In genomic region chr6:51545219-51545859, GRCm38 (mm10) we compare ENCODE assay signal across 8 mouse cellular contexts. TPM values are rescaled to one million over a fixed set of nuclear protein-coding genes. Genes with fewer than 3 reads are reported as not detected.
DNase-seq lines count a peak whose midpoint lies in the region; ATAC-seq and TF ChIP-seq lines count a peak whose summit lies in the region.

No protein-coding gene starts in this region.

- no peak for TF ChIP-seq CTCF in kidney, adult 2 months (conservative IDR thresholded peaks at IDR 0.05; ENCODE audit: insufficient read depth, insufficient read length, low read depth, low read length)

- no peak for TF ChIP-seq POLR2A in kidney, adult 2 months (IDR thresholded peaks at IDR 0.05; ENCODE audit: low read depth, low read length)

- H3K4me1 ChIP-seq in kidney, adult 2 months (ENCODE audit: control insufficient read depth, insufficient read depth, low read length), result no peaks in the 10 kb centered on the region; the same call in 1 of the 2 replicates
- H3K4me1 ChIP-seq in megakaryocyte, embryonic 14.5 days, result peaks cover 60% of the 10 kb centered on the region

- WGBS in kidney, adult 2 months, result 66% methylated on average over 11 of the region's 11 CpGs

- H3K4me3 ChIP-seq in kidney, adult 2 months (ENCODE audit: insufficient read depth, low read depth, low read length), result no peak overlapping the region; the same call in 1 of the 2 replicates
- H3K4me3 ChIP-seq in megakaryocyte, embryonic 14.5 days (replicated peaks), result peak overlapping the region; percentile 90

- no peak overlapping the region for H3K27ac ChIP-seq in kidney, adult 2 months (ENCODE audit: insufficient read depth, low read depth, low read length)

- no peaks in the 10 kb centered on the region for H3K36me3 ChIP-seq in kidney, adult 2 months (ENCODE audit: control insufficient read depth, insufficient read depth, low read length)
- H3K36me3 ChIP-seq in megakaryocyte, embryonic 14.5 days (replicated peaks; ENCODE audit: low read length), result no peaks in the 10 kb centered on the region

- no peaks in the 10 kb centered on the region for H3K9me3 ChIP-seq in megakaryocyte, embryonic 14.5 days

- intact Hi-C loops in left cerebral cortex, postnatal 4 days (cut with DNase I), result no loop called here

- H3K27me3 ChIP-seq in kidney, adult 2 months (replicated peaks; ENCODE audit: control insufficient read depth, insufficient read depth, low read length), result no peaks in the 10 kb centered on the region
- H3K27me3 ChIP-seq in megakaryocyte, embryonic 14.5 days (replicated peaks), result peaks cover 4% of the 10 kb centered on the region

- peak; percentile 91 for ATAC-seq in CD4-positive, CD25-positive, alpha-beta regulatory T cell, adult 4 months

- peak; percentile 47 for DNase-seq in adrenal gland, adult 2 months
- DNase-seq in adrenal gland, postnatal 4 days (ENCODE audit: low spot score in 2 of 2), result no peak
- peak; percentile 72 for DNase-seq in fibroblast of lung, adult 2 months (ENCODE audit: low read depth)
- DNase-seq in kidney, adult 2 months, result peak; percentile 55
- no peak for DNase-seq in MN1 (ENCODE audit: low spot score)
- no peak for DNase-seq in left cerebral cortex, postnatal 4 days

RNA-seq across cellular contexts. Expression of gene Snx10, which starts 21.6 kb away (rescaled TPM):
- 10 to 100 TPM; 36.2 to 69.2 TPM for total RNA-seq in adrenal gland, adult 2 months (2021)
- polyA plus RNA-seq in adrenal gland, adult 2 months (2012; rRNA removed), result 0.81 and 0.95 TPM in 2 replicates
- total RNA-seq in adrenal gland, postnatal 4 days (2021), result 10 to 100 TPM; 14.5 TPM
- 10 to 100 TPM; 27.6 to 32.1 TPM for polyA plus RNA-seq in CD4-positive, CD25-positive, alpha-beta regulatory T cell, adult 4 months (2017; shearing (Covaris generic))
- 2.5 and 4.1 TPM in 2 replicates for polyA plus RNA-seq in kidney, adult 2 months (2012; rRNA removed)
- polyA plus RNA-seq in megakaryocyte, embryonic 14.5 days (2012; ENCODE audit: insufficient read depth, low replicate concordance), result 2.4 TPM in 1 of 2 replicates, not detected in the other
- 10 to 100 TPM; 89.6 to 97.9 TPM for total RNA-seq in left cerebral cortex, postnatal 4 days (2021)

Comparison
In these comparisons a context has a peak if more than half of its experiments do, and no peak if none do; other contexts are left out.
1. DNase-seq: peak in adrenal gland, adult 2 months (single experiment), fibroblast of lung, adult 2 months (single experiment) and kidney, adult 2 months (single experiment); none in adrenal gland, postnatal 4 days (0 of 2), MN1 (single experiment) and left cerebral cortex, postnatal 4 days (single experiment).